Mouse (Mus musculus) embryonic fibroblast, embryonic 13.5 days (primary cell): Measurements from ENCODE around the gene Nabp1. TPM values are rescaled to one million over a fixed set of nuclear protein-coding genes. Genes with fewer than 3 reads are reported as not detected.

Experiments
- H3K27ac ChIP-seq: 2 replicates; pipeline ENCODE4 v1.5.1; 2012; ENCODE audit warnings: low read length, control low read depth, inconsistent platforms; ENCODE audit not compliant: insufficient read depth
- H3K4me1 ChIP-seq: 2 replicates; pipeline ENCODE4 v1.6.1; 2011; ENCODE audit warnings: low read length; ENCODE audit not compliant: control insufficient read depth, insufficient read depth
- H3K4me3 ChIP-seq: 2 replicates; pipeline ENCODE4 v1.5.1; 2011; ENCODE audit warnings: mild to moderate bottlenecking, control low read depth, low read length; ENCODE audit not compliant: insufficient read depth
- CTCF ChIP-seq: IDR thresholded peaks from 2 replicates; pipeline ENCODE4 v1.5.1; 2011; ENCODE audit warnings: mild to moderate bottlenecking, control low read depth, low read length, moderate library complexity, borderline replicate concordance; ENCODE audit not compliant: insufficient read depth
- POLR2A ChIP-seq: IDR thresholded peaks from 2 replicates; pipeline ENCODE4 v1.6.1; 2011; ENCODE audit warnings: low read depth, mild to moderate bottlenecking, control low read depth, low read length, moderate library complexity
- polyA plus RNA-seq: library from polyadenylated mRNA; stranded (reverse); fragments of >200 nt; gene quantifications from 2 replicates; pipeline ENCODE4 v1.2.4, GENCODE M21; 2011; ENCODE audit warnings: low read depth; ENCODE audit not compliant: missing spikeins, insufficient read length

Gene Nabp1
- polyA plus RNA-seq: 34.7 and 65.2 TPM in 2 replicates

- TF ChIP-seq POLR2A (peak; percentile 99), CTCF (peak; percentile 15; the same call in 1 of the 2 replicates)
- Histone ChIP-seq H3K4me3 (peak within 1 kb of the TSS; percentile 63), H3K4me1 (no peaks in the 10 kb centered on the region), H3K27ac (peak within 1 kb of the TSS; percentile 47)
Observed at GRCm38 (mm10) chr1:51478262-51479026, at the start of gene Nabp1. TSS of gene Nabp1 (minus strand) at chr1:51478425.

DNA sequence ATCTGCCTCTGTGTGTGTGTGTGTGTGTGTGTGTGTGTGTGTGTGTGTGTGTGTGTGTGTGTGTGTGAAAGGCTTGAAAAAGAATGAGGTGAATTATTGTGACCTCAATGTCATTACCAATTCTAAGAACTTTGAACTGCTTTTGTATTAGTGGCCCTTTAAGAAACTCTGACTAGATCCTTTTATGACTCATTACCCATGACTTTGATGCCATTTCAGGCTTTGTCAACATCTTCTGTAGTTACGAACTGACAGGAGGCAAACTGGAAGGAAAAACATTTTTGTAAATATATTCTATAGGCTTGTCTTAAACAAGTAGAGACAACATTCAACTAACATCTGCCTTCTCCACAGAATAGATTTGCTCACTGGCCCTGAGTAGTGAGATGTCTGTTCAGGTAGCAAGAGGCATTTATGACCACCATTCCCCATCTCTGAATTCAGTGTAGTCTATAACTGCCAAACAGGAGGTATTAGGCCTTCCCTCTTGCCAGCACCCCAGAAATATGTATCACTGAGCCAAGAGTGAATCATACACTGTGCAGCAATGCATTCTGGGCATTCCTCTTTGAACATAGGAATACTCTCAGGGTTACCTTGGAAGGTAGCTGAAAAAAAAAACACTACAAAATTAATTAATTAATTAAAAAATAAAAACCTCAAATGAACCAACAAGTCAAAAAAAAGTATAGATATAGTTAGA, 47.5 kb upstream of the Nabp1 start:
- no peak overlapping the region for H3K4me3 ChIP-seq
- no peaks in the 10 kb centered on the region; the same call in 1 of the 2 replicates for H3K4me1 ChIP-seq
- H3K27ac ChIP-seq: peak overlapping the region; percentile 55; the same call in 1 of the 2 replicates
- TF ChIP-seq CTCF (no peak), POLR2A (no peak)

DNA sequence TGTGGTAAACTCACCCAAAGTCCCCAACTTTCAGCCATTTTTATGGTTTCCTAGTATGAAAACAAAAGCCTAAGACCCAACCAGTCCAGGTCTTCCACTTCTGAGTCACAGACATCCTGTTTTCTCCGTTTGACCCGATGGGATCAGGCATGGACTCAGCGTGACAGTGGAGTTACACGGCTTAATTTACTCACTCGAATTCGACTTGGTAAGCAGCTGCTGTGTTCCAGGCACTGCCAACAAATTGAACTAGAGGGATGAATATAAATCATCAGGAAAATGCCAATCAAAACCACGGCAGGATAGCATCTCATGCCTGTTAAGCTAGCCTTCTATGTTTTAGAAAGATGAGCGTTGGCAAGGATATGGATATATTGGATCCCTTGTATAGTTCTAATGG, 43.4 kb upstream of the Nabp1 start:
- no peak for TF ChIP-seq POLR2A
- TF ChIP-seq CTCF: no peak
- H3K4me1 ChIP-seq: no peaks in the 10 kb centered on the region
- no peak overlapping the region for H3K4me3 ChIP-seq
- H3K27ac ChIP-seq: no peak overlapping the region

GRCm38 (mm10) chr1:51520246-51520780, 42.1 kb upstream of the Nabp1 start:
- H3K4me1 ChIP-seq: no peaks in the 10 kb centered on the region; the same call in 1 of the 2 replicates
- no peak overlapping the region for H3K4me3 ChIP-seq
- TF ChIP-seq POLR2A (no peak), CTCF (no peak)
- no peak overlapping the region for H3K27ac ChIP-seq

- Histone ChIP-seq H3K4me1 (no peaks in the 10 kb centered on the region; the same call in 1 of the 2 replicates), H3K4me3 (no peak overlapping the region), H3K27ac (no peak overlapping the region)
- no peak for TF ChIP-seq CTCF
- no peak for TF ChIP-seq POLR2A
Observed at GRCm38 (mm10) chr1:51519112-51519511, 40.9 kb upstream of the Nabp1 start.

DNA sequence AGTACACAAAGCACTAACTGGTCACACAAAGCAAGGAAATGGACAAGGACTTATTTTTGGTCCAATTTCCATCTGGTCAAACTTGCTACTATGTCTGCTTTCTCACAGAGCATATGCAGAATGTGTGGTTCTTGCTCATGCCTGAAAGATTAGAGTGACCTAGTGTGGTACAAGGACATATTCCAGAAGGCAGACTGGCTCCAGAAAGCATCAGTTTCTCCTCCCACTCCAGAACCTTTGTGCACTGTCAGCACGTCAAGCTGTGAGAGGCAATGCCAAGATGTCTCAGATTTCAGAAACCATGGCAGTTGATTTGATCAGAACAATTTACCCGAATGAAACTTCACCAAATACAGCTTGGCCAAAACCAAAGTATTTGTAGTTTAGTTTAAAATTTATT, 37.4 kb upstream of the Nabp1 start:
- no peak for TF ChIP-seq CTCF
- no peak for TF ChIP-seq POLR2A
- no peak overlapping the region for H3K4me3 ChIP-seq
- H3K27ac ChIP-seq: peak overlapping the region; percentile 1; the same call in 1 of the 2 replicates
- H3K4me1 ChIP-seq: no peaks in the 10 kb centered on the region; the same call in 1 of the 2 replicates

GRCm38 (mm10) chr1:51515041-51515440, 36.8 kb upstream of the Nabp1 start:
- TF ChIP-seq CTCF (no peak), POLR2A (no peak)
- H3K4me1 ChIP-seq: no peaks in the 10 kb centered on the region; the same call in 1 of the 2 replicates
- H3K27ac ChIP-seq: 0 out of 2 replicates have a peak overlapping the region, but pooled peaks have one; percentile 1
- H3K4me3 ChIP-seq: no peak overlapping the region

- no peak for TF ChIP-seq CTCF
- no peak for TF ChIP-seq POLR2A
Observed at GRCm38 (mm10) chr1:51514379-51514778, 36.2 kb upstream of the Nabp1 start.

GRCm38 (mm10) chr1:51513059-51513713, 35.0 kb upstream of the Nabp1 start:
- Histone ChIP-seq H3K4me1 (peaks cover 3% of the 10 kb centered on the region), H3K27ac (no peak overlapping the region), H3K4me3 (no peak overlapping the region)
- TF ChIP-seq POLR2A: no peak

More at GRCm38 (mm10) chr1:51514379-51514778, 36.2 kb upstream of the Nabp1 start:
- H3K4me3 ChIP-seq: no peak overlapping the region
- no peak overlapping the region for H3K27ac ChIP-seq
- H3K4me1 ChIP-seq: no peaks in the 10 kb centered on the region; the same call in none of the 2 replicates
